Mouse (Mus musculus) kidney, adult 2 months (tissue): ENCODE data around the gene Ppm1h.

Experiments
- CTCF ChIP-seq: fragments of 200-500 bp; conservative IDR thresholded peaks from 2 replicates; pipeline ENCODE4 v1.5.1; 2011; ENCODE audit warnings: low read depth, mild to moderate bottlenecking, control low read depth, low read length, moderate library complexity, mixed read lengths; ENCODE audit not compliant: insufficient read depth, insufficient read length
- POLR2A ChIP-seq: fragments of 200-500 bp; IDR thresholded peaks from one replicate; pipeline ENCODE4 v1.6.1; 2011; ENCODE audit warnings: low read depth, low read length, control low read depth

- TF ChIP-seq CTCF (no peak), POLR2A (no peak)
These were observed 78.4 kb downstream of the Ppm1h start for GRCm38 (mm10) chr10:122756879-122757530.
